Mouse (Mus musculus) hindbrain, embryonic 16.5 days (tissue): Measurements from ENCODE around the gene Cdh12. TPM values are rescaled to one million over a fixed set of nuclear protein-coding genes. Genes with fewer than 3 reads are reported as not detected.

Source experiments
- ATAC-seq: fragments of 200-750 bp; cut with Nextera tagmentation; 2 replicates; pipeline ENCODE4 v1.8.0; 2017; ENCODE audit warnings: moderate TSS enrichment, moderate library complexity
- H3K27ac ChIP-seq: fragments of 300-500 bp; sonication (generic); 2 replicates; pipeline ENCODE4 v1.5.1; 2014; ENCODE audit warnings: low read depth, mild to moderate bottlenecking, control low read depth, low read length, moderate library complexity
- H3K27me3 ChIP-seq: fragments of 300-500 bp; sonication (generic); replicated peaks from 2 replicates; pipeline ENCODE4 v1.6.1; 2014; ENCODE audit warnings: low read length; ENCODE audit not compliant: control insufficient read depth, insufficient read depth
- H3K36me3 ChIP-seq: fragments of 300-500 bp; sonication (generic); 2 replicates; pipeline ENCODE4 v1.6.1; 2014; ENCODE audit warnings: mild to moderate bottlenecking, low read length, moderate library complexity, mixed read lengths; ENCODE audit not compliant: control insufficient read depth, insufficient read depth
- H3K4me1 ChIP-seq: fragments of 300-500 bp; sonication (generic); 2 replicates; pipeline ENCODE4 v1.6.1; 2014; ENCODE audit warnings: low read depth, low read length; ENCODE audit not compliant: control insufficient read depth, insufficient read depth
- H3K4me2 ChIP-seq: fragments of 300-500 bp; sonication (generic); 2 replicates; pipeline ENCODE4 v1.6.1; 2014; ENCODE audit warnings: mild to moderate bottlenecking, low read length, control low read depth, moderate library complexity
- H3K4me3 ChIP-seq: fragments of 300-500 bp; sonication (generic); 2 replicates; pipeline ENCODE4 v1.5.1; 2014; ENCODE audit warnings: mild to moderate bottlenecking, low read length, control low read depth, moderate library complexity
- H3K9ac ChIP-seq: fragments of 300-500 bp; sonication (generic); 2 replicates; pipeline ENCODE4 v1.6.1; 2014; ENCODE audit warnings: low read depth, mild to moderate bottlenecking, control low read depth, low read length, moderate library complexity
- H3K9me3 ChIP-seq: fragments of 300-500 bp; sonication (generic); 2 replicates; pipeline ENCODE4 v1.6.1; 2014; ENCODE audit warnings: mild to moderate bottlenecking, low read length, moderate library complexity; ENCODE audit not compliant: control insufficient read depth
- WGBS: fragments of 180-500 bp; shearing (Covaris S2); extraction: QIAGEN DNeasy Blood & Tissue Kit; methylation state at CpG from one replicate; pipeline ENCODE4 v1.1.7; 2014; 5-methylcytosine and 5-hydroxymethylcytosine counted together
- polyA plus RNA-seq: library from polyadenylated mRNA; unstranded; fragments of >200 nt; fragmentation: Nextera tagmentation; extraction: Ambion mirVana; gene quantifications from 2 replicates; pipeline ENCODE4 v1.2.1, GENCODE M21; 2015

Cdh12 gene
- polyA plus RNA-seq, result 11.0 and 12.9 TPM in 2 replicates

- Histone ChIP-seq H3K36me3 (no peaks in the 10 kb centered on the region), H3K27me3 (no peaks in the 10 kb centered on the region), H3K4me2 (peak within 1 kb of the TSS; percentile 59), H3K27ac (peak within 1 kb of the TSS; percentile 52), H3K4me3 (peak within 1 kb of the TSS; percentile 52), H3K9ac (peak within 1 kb of the TSS; percentile 63), H3K9me3 (no peaks in the 10 kb centered on the region), H3K4me1 (no peaks in the 10 kb centered on the region)
- ATAC-seq, result peak; percentile 95
- WGBS, result 3% methylated on average over 18 of the region's 18 CpGs
Measured at GRCm38 (mm10) chr15:20448861-20449663, at the start of gene Cdh12. Cdh12 (plus strand) TSS chr15:20449265.

- ATAC-seq, result no peak
- Histone ChIP-seq H3K27ac (no peak overlapping the region), H3K4me1 (no peaks in the 10 kb centered on the region), H3K4me3 (no peak overlapping the region), H3K4me2 (no peak overlapping the region), H3K27me3 (no peaks in the 10 kb centered on the region), H3K36me3 (no peaks in the 10 kb centered on the region), H3K9ac (no peak overlapping the region), H3K9me3 (no peaks in the 10 kb centered on the region)
- WGBS, result 52% methylated on average over 3 of the region's 3 CpGs
Measured at GRCm38 (mm10) chr15:20403596-20403995, 45.5 kb upstream of the Cdh12 start.

GRCm38 (mm10) chr15:20413397-20413796 lies 35.7 kb upstream of the Cdh12 start:
- Histone ChIP-seq H3K36me3 (no peaks in the 10 kb centered on the region), H3K27ac (no peak overlapping the region)

GRCm38 (mm10) chr15:20436356-20436755 lies 12.7 kb upstream of the Cdh12 start:
- no peaks in the 10 kb centered on the region for H3K27me3 ChIP-seq
- no peak for ATAC-seq
- no peaks in the 10 kb centered on the region for H3K4me1 ChIP-seq
- H3K27ac ChIP-seq, result no peak overlapping the region
- WGBS, result 69% methylated on average over 2 of the region's 2 CpGs
- no peak overlapping the region for H3K4me3 ChIP-seq
- H3K9me3 ChIP-seq, result no peaks in the 10 kb centered on the region
- H3K4me2 ChIP-seq, result no peak overlapping the region
- H3K9ac ChIP-seq, result no peak overlapping the region
- H3K36me3 ChIP-seq, result no peaks in the 10 kb centered on the region

More at GRCm38 (mm10) chr15:20413397-20413796, 35.7 kb upstream of the Cdh12 start:
- no peaks in the 10 kb centered on the region for H3K9me3 ChIP-seq
- no peak overlapping the region for H3K4me2 ChIP-seq
- H3K27me3 ChIP-seq, result no peaks in the 10 kb centered on the region
- no peak overlapping the region for H3K4me3 ChIP-seq
- H3K9ac ChIP-seq, result no peak overlapping the region
- ATAC-seq, result no peak
- H3K4me1 ChIP-seq, result no peaks in the 10 kb centered on the region
- 98% methylated on average over 1 of the region's 1 CpGs for WGBS

- 75% methylated on average over 5 of the region's 5 CpGs for WGBS
- Histone ChIP-seq H3K9me3 (no peaks in the 10 kb centered on the region), H3K9ac (no peak overlapping the region), H3K4me1 (no peaks in the 10 kb centered on the region), H3K27ac (no peak overlapping the region), H3K4me2 (peak overlapping the region; percentile 37), H3K36me3 (no peaks in the 10 kb centered on the region), H3K27me3 (no peaks in the 10 kb centered on the region), H3K4me3 (peak overlapping the region; percentile 21)
- no peak for ATAC-seq
Measured at GRCm38 (mm10) chr15:20450558-20450957, 1.5 kb downstream of the Cdh12 start.

GRCm38 (mm10) chr15:20458508-20458907 lies 9.4 kb downstream of the Cdh12 start:
- Histone ChIP-seq H3K4me2 (no peak overlapping the region), H3K4me1 (no peaks in the 10 kb centered on the region), H3K9ac (no peak overlapping the region), H3K9me3 (no peaks in the 10 kb centered on the region), H3K4me3 (no peak overlapping the region), H3K27ac (no peak overlapping the region), H3K36me3 (no peaks in the 10 kb centered on the region), H3K27me3 (no peaks in the 10 kb centered on the region)
- 87% methylated on average over 3 of the region's 3 CpGs for WGBS
- ATAC-seq, result no peak

GRCm38 (mm10) chr15:20462500-20462899 lies 13.4 kb downstream of the Cdh12 start:
- H3K27me3 ChIP-seq, result no peaks in the 10 kb centered on the region
- ATAC-seq, result no peak
- no peak overlapping the region for H3K9ac ChIP-seq
- H3K9me3 ChIP-seq, result no peaks in the 10 kb centered on the region
- H3K4me2 ChIP-seq, result no peak overlapping the region
- no peaks in the 10 kb centered on the region for H3K36me3 ChIP-seq
- H3K4me3 ChIP-seq, result no peak overlapping the region
- WGBS, result 84% methylated on average over 3 of the region's 3 CpGs
- no peak overlapping the region for H3K27ac ChIP-seq
- no peaks in the 10 kb centered on the region for H3K4me1 ChIP-seq

- Histone ChIP-seq H3K9ac (no peak overlapping the region), H3K27me3 (no peaks in the 10 kb centered on the region), H3K4me1 (no peaks in the 10 kb centered on the region), H3K4me3 (no peak overlapping the region), H3K27ac (no peak overlapping the region), H3K9me3 (no peaks in the 10 kb centered on the region), H3K36me3 (no peaks in the 10 kb centered on the region), H3K4me2 (no peak overlapping the region)
- no peak for ATAC-seq
- WGBS, result 74% methylated on average over 1 of the region's 1 CpGs
Measured at GRCm38 (mm10) chr15:20463601-20464000, 14.5 kb downstream of the Cdh12 start.

GRCm38 (mm10) chr15:20550979-20551378 lies 101.9 kb downstream of the Cdh12 start:
- H3K9ac ChIP-seq, result no peak overlapping the region
- H3K27me3 ChIP-seq, result no peaks in the 10 kb centered on the region
- no peak overlapping the region for H3K4me3 ChIP-seq
- no peaks in the 10 kb centered on the region for H3K9me3 ChIP-seq
- H3K4me1 ChIP-seq, result no peaks in the 10 kb centered on the region
- H3K36me3 ChIP-seq, result no peaks in the 10 kb centered on the region
- H3K4me2 ChIP-seq, result no peak overlapping the region
- ATAC-seq, result no peak
- no peak overlapping the region for H3K27ac ChIP-seq
- 95% methylated on average over 4 of the region's 4 CpGs for WGBS
